Mouse (Mus musculus) liver, adult 2 months (tissue): ENCODE results near the gene Scamp4. TPM values are rescaled to one million over a fixed set of nuclear protein-coding genes. Genes with fewer than 3 reads are reported as not detected.
A peak's percentile ranks its signal among the peaks of the same experiment; 100 is the strongest.

Experiments
- DNase-seq: peaks from one replicate; pipeline ENCODE4 v3.0.0-alpha.2; 2011; ENCODE audit warnings: low read depth, low spot score; ENCODE audit errors: extremely low read depth
- H3K27ac ChIP-seq: fragments of 200-500 bp; replicated peaks from 2 replicates; pipeline ENCODE4 v1.5.1; 2012; ENCODE audit warnings: low read depth, mild to moderate bottlenecking, control low read depth, inconsistent platforms, low read length; ENCODE audit not compliant: insufficient read depth
- H3K27me3 ChIP-seq: fragments of 200-500 bp; 2 replicates; pipeline ENCODE4 v1.6.1; 2012; ENCODE audit warnings: mild to moderate bottlenecking, moderate library complexity, low read length, inconsistent platforms; ENCODE audit not compliant: control insufficient read depth, insufficient read depth
- H3K36me3 ChIP-seq: fragments of 200-500 bp; 2 replicates; pipeline ENCODE4 v1.6.1; 2012; ENCODE audit warnings: low read length, inconsistent platforms; ENCODE audit not compliant: control insufficient read depth, insufficient read depth
- H3K4me1 ChIP-seq: fragments of 200-500 bp; 2 replicates; pipeline ENCODE4 v1.6.1; 2011; ENCODE audit warnings: low read length; ENCODE audit not compliant: control insufficient read depth, insufficient read depth
- H3K4me3 ChIP-seq: fragments of 200-500 bp; 2 replicates; pipeline ENCODE4 v1.5.1; 2011; ENCODE audit warnings: low read depth, mild to moderate bottlenecking, control low read depth, low read length, moderate library complexity; ENCODE audit not compliant: insufficient read depth
- H3K79me2 ChIP-seq: fragments of 200-500 bp; 2 replicates; pipeline ENCODE4 v1.6.1; 2012; ENCODE audit warnings: inconsistent platforms, mild to moderate bottlenecking, low read length, moderate library complexity; ENCODE audit not compliant: control insufficient read depth, insufficient read depth
- H3K9ac ChIP-seq: fragments of 200-500 bp; 2 replicates; pipeline ENCODE4 v1.6.1; 2012; ENCODE audit warnings: low read depth, mild to moderate bottlenecking, control low read depth, inconsistent platforms, low read length
- CTCF ChIP-seq: fragments of 200-500 bp; IDR thresholded peaks from 2 replicates; pipeline ENCODE4 v1.5.1; 2011; ENCODE audit warnings: low read depth, low read length, control low read depth
- POLR2A ChIP-seq: fragments of 200-500 bp; IDR thresholded peaks from 2 replicates; pipeline ENCODE4 v1.6.1; 2011; ENCODE audit warnings: low read length, control low read depth; ENCODE audit not compliant: insufficient read depth; ENCODE audit errors: extremely low read depth
- WGBS: fragments of 180-500 bp; shearing (Covaris S2); methylation state at CpG from one replicate; pipeline ENCODE4 v1.1.7; 2018; 5-methylcytosine and 5-hydroxymethylcytosine counted together
- polyA plus RNA-seq: library from polyadenylated mRNA; depleted of rRNA; stranded (reverse); fragments of >200 nt; gene quantifications from 2 replicates; pipeline ENCODE4 v1.2.3, GENCODE M21; 2012
- total RNA-seq: library from RNA; depleted of rRNA; stranded (reverse); fragments of >200 nt; gene quantifications from 2 replicates; pipeline ENCODE4 v1.2.3, GENCODE M21; 2014

Scamp4 gene
- total and polyA plus RNA-seq, 2 experiments, result 7.6 to 63.2 TPM

DNA sequence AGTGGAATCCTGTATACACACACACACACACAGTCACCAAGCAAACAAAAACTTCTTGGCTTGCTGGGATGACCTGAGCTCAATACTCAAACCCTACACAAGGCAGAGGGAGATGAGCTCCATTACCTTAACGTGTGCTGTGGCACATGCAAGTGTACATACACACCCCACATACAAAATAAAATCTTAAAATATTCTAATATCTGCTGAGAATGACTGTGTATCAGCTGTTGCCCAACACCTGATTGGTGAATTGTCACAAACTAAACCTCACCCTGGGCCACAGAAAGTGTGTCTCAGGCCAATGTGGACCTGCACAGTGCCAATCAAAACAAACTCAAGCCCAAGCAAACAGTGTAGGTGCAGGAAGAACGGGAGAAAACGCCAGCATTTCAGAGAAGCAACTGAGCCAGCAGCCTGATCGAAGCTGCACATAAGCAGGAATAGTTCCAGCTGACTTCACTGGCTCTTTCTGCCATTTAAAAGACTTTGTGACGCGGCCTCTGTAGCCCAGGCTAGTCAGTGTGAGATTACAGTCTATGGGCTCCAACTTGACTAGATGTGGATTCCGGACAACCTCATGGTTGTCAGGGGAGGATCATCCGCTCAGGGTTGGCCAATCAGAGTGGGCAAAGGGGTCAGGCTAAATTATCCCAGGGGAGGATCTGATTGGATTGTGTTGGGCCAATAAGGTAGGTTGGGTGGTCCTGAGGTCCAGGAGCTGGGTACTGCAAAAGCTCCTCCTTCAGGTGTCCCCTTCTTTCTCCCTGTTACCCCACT lies 17.0 kb downstream of the Scamp4 start:
- H3K36me3 ChIP-seq, result no peaks in the 10 kb centered on the region
- H3K9ac ChIP-seq, result no peak overlapping the region
- DNase-seq, result peak; percentile 98
- H3K27me3 ChIP-seq, result no peaks in the 10 kb centered on the region
- 26% methylated on average over 8 of the region's 8 CpGs for WGBS
- peaks cover 20% of the 10 kb centered on the region for H3K79me2 ChIP-seq
- H3K4me3 ChIP-seq, result no peak overlapping the region
- peak overlapping the region; percentile 87 for H3K27ac ChIP-seq
- no peak for TF ChIP-seq CTCF
- peaks cover 16% of the 10 kb centered on the region for H3K4me1 ChIP-seq

DNA sequence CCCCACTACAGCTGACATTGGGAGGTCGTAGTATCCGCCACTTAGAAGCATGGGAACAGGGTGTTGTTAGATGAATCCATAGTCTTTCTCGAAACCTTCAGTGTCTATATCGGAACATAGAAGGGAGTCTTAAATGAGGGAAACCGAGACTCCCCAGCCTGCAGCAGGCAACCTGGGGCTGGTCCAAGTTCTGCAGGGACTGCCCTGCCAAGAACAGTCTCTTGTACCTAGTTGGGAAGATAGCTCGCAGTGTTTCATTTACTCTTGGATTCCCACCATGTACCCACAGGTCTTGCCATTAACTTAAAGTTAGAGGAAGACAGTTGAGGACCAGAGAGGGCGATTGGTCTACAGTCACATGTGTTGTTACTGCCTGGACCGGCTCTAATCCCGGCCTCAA lies 17.7 kb downstream of the Scamp4 start:
- Histone ChIP-seq H3K79me2 (peaks cover 27% of the 10 kb centered on the region), H3K4me3 (no peak overlapping the region), H3K4me1 (peaks cover 23% of the 10 kb centered on the region), H3K27ac (peak overlapping the region; percentile 87), H3K27me3 (no peaks in the 10 kb centered on the region), H3K36me3 (no peaks in the 10 kb centered on the region), H3K9ac (no peak overlapping the region)
- TF ChIP-seq CTCF, result no peak
- no peak for TF ChIP-seq POLR2A
- 76% methylated on average over 9 of the region's 9 CpGs for WGBS
- DNase-seq, result peak; percentile 24

DNA sequence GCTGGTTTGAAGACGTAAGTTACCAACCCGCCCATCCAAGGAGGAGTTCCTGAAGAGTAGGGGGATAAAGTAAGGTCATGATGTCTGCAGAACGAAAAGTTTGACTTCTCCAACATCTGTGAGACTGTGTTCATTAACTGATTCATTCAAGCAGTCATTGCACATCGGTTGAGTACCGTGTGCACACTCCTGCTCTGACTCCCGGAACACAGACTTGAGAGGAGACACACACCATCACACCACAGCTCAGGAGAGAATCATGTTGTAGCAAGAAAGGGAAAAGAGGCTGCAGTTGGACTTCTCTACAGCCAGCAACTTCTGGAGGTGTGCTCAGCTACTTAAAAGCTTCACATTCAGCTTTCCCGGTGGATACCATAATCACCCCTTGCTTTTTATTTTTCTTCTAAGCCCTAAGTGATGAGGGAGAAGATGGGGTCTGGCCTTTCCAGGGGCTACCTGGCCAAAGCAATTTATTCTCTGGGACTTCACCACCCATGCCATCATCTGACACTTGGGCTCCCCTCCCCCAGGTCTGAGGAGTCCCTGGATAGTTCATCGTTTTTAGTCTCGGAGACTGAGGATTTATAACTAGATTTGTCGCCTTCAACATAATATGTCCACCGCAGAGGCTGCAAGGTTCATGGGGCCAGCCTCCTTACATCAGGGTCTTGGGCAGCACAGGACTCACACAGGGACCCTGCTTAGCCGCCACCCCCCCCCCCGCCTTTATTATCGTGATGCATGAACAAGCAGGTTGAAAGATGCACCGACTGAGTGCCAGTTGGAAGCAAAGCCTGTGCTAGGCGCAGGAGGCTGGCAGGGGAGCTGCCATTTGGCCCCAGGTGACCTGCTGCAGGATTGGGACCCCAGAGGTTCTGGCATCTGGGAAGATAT lies 18.4 kb downstream of the Scamp4 start:
- Histone ChIP-seq H3K4me3 (peak overlapping the region; percentile 64), H3K4me1 (peaks cover 29% of the 10 kb centered on the region), H3K27ac (peak overlapping the region; percentile 87), H3K36me3 (no peaks in the 10 kb centered on the region), H3K79me2 (peaks cover 34% of the 10 kb centered on the region), H3K27me3 (no peaks in the 10 kb centered on the region), H3K9ac (peak overlapping the region; percentile 46)
- WGBS, result 65% methylated on average over 16 of the region's 16 CpGs
- no peak for DNase-seq
- TF ChIP-seq CTCF, result no peak
- no peak for TF ChIP-seq POLR2A

DNA sequence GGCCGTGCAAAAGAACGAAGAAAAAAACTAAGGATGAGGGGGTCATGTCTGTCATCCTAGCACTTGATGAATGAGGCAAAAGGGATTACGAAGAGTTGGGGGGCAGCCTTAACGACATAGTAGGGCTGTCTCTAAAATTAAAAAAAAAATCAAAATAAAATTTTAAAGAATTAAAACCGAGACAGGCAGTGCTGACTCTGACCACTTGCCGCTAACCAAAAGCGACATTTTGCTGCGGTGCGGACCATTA lies 18.9 kb downstream of the Scamp4 start:
- H3K36me3 ChIP-seq, result no peaks in the 10 kb centered on the region
- peaks cover 38% of the 10 kb centered on the region for H3K79me2 ChIP-seq
- H3K27ac ChIP-seq, result peak overlapping the region; percentile 48
- 6% methylated on average over 9 of the region's 9 CpGs for WGBS
- peaks cover 30% of the 10 kb centered on the region for H3K4me1 ChIP-seq
- H3K27me3 ChIP-seq, result no peaks in the 10 kb centered on the region
- TF ChIP-seq POLR2A, result no peak
- peak overlapping the region; percentile 46 for H3K9ac ChIP-seq
- peak overlapping the region; percentile 64 for H3K4me3 ChIP-seq
- no peak for DNase-seq

DNA sequence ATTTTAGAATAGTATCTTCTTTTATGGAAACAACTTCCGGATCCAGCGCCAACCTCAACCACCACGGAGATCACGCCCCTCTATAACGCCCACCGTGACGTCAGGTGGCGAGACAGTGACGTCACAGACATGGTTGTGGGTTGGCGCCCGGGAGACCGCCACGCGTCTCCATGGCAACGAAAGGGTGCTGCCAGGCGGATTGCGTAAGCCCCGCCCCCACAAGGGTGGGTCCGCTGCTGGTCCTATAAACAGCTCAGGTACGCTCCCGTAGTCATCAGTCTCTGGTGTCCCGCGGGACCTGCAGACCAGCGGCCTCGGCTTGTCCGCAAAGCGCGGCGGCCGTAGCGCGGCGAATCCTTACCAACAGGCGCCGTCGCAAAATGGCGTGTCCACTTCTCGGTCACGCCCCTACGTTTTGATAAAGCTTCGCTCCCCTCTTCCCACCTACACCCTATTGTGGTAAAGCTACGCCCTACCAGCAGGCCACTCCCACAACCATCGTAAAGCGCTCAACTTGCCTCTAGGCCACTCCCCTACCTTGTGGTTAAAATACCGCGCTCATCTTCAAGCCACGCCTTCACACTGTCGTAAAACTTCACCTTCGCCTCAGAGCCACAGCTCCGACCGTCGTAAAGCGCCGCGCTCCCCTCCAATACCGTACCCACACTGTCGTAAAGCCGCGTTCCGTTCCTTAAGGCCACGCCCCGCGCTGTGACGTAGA lies 19.4 kb downstream of the Scamp4 start:
- Histone ChIP-seq H3K4me1 (peaks cover 30% of the 10 kb centered on the region), H3K79me2 (peaks cover 38% of the 10 kb centered on the region), H3K27ac (peak overlapping the region; percentile 80), H3K9ac (peak overlapping the region; percentile 63), H3K27me3 (no peaks in the 10 kb centered on the region), H3K36me3 (no peaks in the 10 kb centered on the region), H3K4me3 (peak overlapping the region; percentile 64)
- peak; percentile 100 for DNase-seq
- TF ChIP-seq POLR2A, result peak; percentile 92
- TF ChIP-seq CTCF, result no peak
- under 1% methylated on average over 64 of the region's 64 CpGs for WGBS
